Mouse (Mus musculus) E14TG2a.4 (cell line): ENCODE measurements around the gene Gramd2.
A peak's percentile ranks its signal among the peaks of the same experiment; 100 is the strongest.

Experiments used
- H3K27me3 ChIP-seq: 2 replicates; pipeline ENCODE4 v1.6.1; 2014; ENCODE audit warnings: low read length, control low read depth; ENCODE audit not compliant: insufficient read depth
- H3K36me3 ChIP-seq: 2 replicates; pipeline ENCODE4 v1.6.1; 2014; ENCODE audit warnings: low read length, control low read depth; ENCODE audit not compliant: insufficient read depth
- H3K4me1 ChIP-seq: replicated peaks from 2 replicates; pipeline ENCODE4 v1.6.1; 2014; ENCODE audit warnings: low read depth, low read length, control low read depth
- H3K4me3 ChIP-seq: replicated peaks from 2 replicates; pipeline ENCODE4 v1.5.1; 2014; ENCODE audit warnings: mild to moderate bottlenecking, low read length
- H3K9me3 ChIP-seq: 2 replicates; pipeline ENCODE4 v1.6.1; 2014; ENCODE audit warnings: low read length, control low read depth
- CTCF ChIP-seq: conservative IDR thresholded peaks from 2 replicates; pipeline ENCODE4 v1.5.1; 2014; ENCODE audit warnings: low read length
- NANOG ChIP-seq: IDR thresholded peaks from 2 replicates; pipeline ENCODE4 v1.6.1; 2014; ENCODE audit warnings: borderline replicate concordance, low read length, mixed read lengths
- POU5F1 ChIP-seq: IDR thresholded peaks from 2 replicates; pipeline ENCODE4 v1.6.1; 2014; ENCODE audit warnings: low read length, borderline replicate concordance

Gene Gramd2

GRCm38 (mm10) chr9:59656635-59657617 lies 23.0 kb upstream of the Gramd2 start:
- Histone ChIP-seq H3K36me3 (peaks cover 49% of the 10 kb centered on the region), H3K4me3 (peak overlapping the region; percentile 99), H3K4me1 (peaks cover 48% of the 10 kb centered on the region), H3K27me3 (no peaks in the 10 kb centered on the region), H3K9me3 (no peaks in the 10 kb centered on the region)
- TF ChIP-seq POU5F1, result no peak
- TF ChIP-seq NANOG, result no peak
- TF ChIP-seq CTCF, result 0 out of 2 replicates have a peak, but pooled peaks have one; percentile 7

GRCm38 (mm10) chr9:59658146-59658545 lies 21.8 kb upstream of the Gramd2 start:
- TF ChIP-seq CTCF, result no peak
- no peak for TF ChIP-seq POU5F1
- no peak for TF ChIP-seq NANOG
- Histone ChIP-seq H3K4me1 (peaks cover 53% of the 10 kb centered on the region), H3K36me3 (peaks cover 61% of the 10 kb centered on the region), H3K4me3 (peak overlapping the region; percentile 99), H3K9me3 (no peaks in the 10 kb centered on the region), H3K27me3 (no peaks in the 10 kb centered on the region)

GRCm38 (mm10) chr9:59659036-59660026 lies 20.6 kb upstream of the Gramd2 start:
- no peaks in the 10 kb centered on the region for H3K9me3 ChIP-seq
- H3K4me3 ChIP-seq, result peak overlapping the region; percentile 99
- H3K36me3 ChIP-seq, result peaks cover 73% of the 10 kb centered on the region
- no peaks in the 10 kb centered on the region for H3K27me3 ChIP-seq
- no peak for TF ChIP-seq NANOG
- TF ChIP-seq CTCF, result peak; percentile 98
- H3K4me1 ChIP-seq, result peaks cover 53% of the 10 kb centered on the region

GRCm38 (mm10) chr9:59660421-59660820 lies 19.5 kb upstream of the Gramd2 start:
- Histone ChIP-seq H3K4me3 (peak overlapping the region; percentile 99), H3K27me3 (no peaks in the 10 kb centered on the region), H3K9me3 (no peaks in the 10 kb centered on the region), H3K36me3 (peaks cover 84% of the 10 kb centered on the region), H3K4me1 (peaks cover 53% of the 10 kb centered on the region)
- TF ChIP-seq NANOG, result no peak

GRCm38 (mm10) chr9:59661298-59661975 lies 18.5 kb upstream of the Gramd2 start:
- Histone ChIP-seq H3K4me3 (peak overlapping the region; percentile 99), H3K27me3 (no peaks in the 10 kb centered on the region), H3K9me3 (no peaks in the 10 kb centered on the region), H3K36me3 (peaks cover 94% of the 10 kb centered on the region), H3K4me1 (peaks cover 62% of the 10 kb centered on the region)
- TF ChIP-seq POU5F1 (no peak), CTCF (no peak), NANOG (no peak)

GRCm38 (mm10) chr9:59663226-59663625 lies 16.7 kb upstream of the Gramd2 start:
- peaks cover 100% of the 10 kb centered on the region for H3K36me3 ChIP-seq
- H3K4me3 ChIP-seq, result peak overlapping the region; percentile 67
- H3K27me3 ChIP-seq, result no peaks in the 10 kb centered on the region
- no peaks in the 10 kb centered on the region for H3K9me3 ChIP-seq
- peaks cover 80% of the 10 kb centered on the region for H3K4me1 ChIP-seq
- TF ChIP-seq POU5F1, result no peak
- no peak for TF ChIP-seq NANOG
- TF ChIP-seq CTCF, result no peak

- peak overlapping the region; percentile 67 for H3K4me3 ChIP-seq
- no peak for TF ChIP-seq CTCF
- no peak for TF ChIP-seq NANOG
- TF ChIP-seq POU5F1, result no peak
Measured at GRCm38 (mm10) chr9:59663957-59664356, 16.0 kb upstream of the Gramd2 start.

More at GRCm38 (mm10) chr9:59663957-59664356, 16.0 kb upstream of the Gramd2 start:
- no peaks in the 10 kb centered on the region for H3K9me3 ChIP-seq
- peaks cover 100% of the 10 kb centered on the region for H3K36me3 ChIP-seq
- peaks cover 87% of the 10 kb centered on the region for H3K4me1 ChIP-seq
- H3K27me3 ChIP-seq, result no peaks in the 10 kb centered on the region
